Mouse (Mus musculus) megakaryocyte, embryonic 14.5 days (primary cell): Measurements from ENCODE around the gene Klra8. TPM values are rescaled to one million over a fixed set of nuclear protein-coding genes. Genes with fewer than 3 reads are reported as not detected.
"Not testable (repeated sequence)": the region's sequence is repeated elsewhere in the genome, so short reads cannot be mapped to it uniquely, and the experiment has no call there.

ENCODE experiments used
- H3K27me3 ChIP-seq: replicated peaks from 2 replicates; pipeline ENCODE3; 2012; ENCODE audit warnings: inconsistent platforms
- H3K36me3 ChIP-seq: replicated peaks from 2 replicates; pipeline ENCODE3; 2012; ENCODE audit warnings: low read length, inconsistent platforms, mixed read lengths
- H3K4me1 ChIP-seq: 2 replicates; pipeline ENCODE4 v1.6.1; 2012; ENCODE audit warnings: inconsistent platforms
- H3K4me3 ChIP-seq: replicated peaks from 2 replicates; pipeline ENCODE3; 2012; ENCODE audit warnings: moderate library complexity, mild to moderate bottlenecking, inconsistent platforms
- H3K9me3 ChIP-seq: 2 replicates; pipeline ENCODE4 v1.6.1; 2012; ENCODE audit warnings: inconsistent platforms
- FLI1 ChIP-seq: IDR thresholded peaks from 2 replicates; pipeline ENCODE4 v1.6.1; 2012; ENCODE audit warnings: low read length, inconsistent platforms, mixed read lengths
- GATA1 ChIP-seq: IDR thresholded peaks from 3 replicates; pipeline ENCODE4 v1.6.1; 2012; ENCODE audit warnings: mixed read lengths, low read length, inconsistent platforms, borderline replicate concordance
- polyA plus RNA-seq: library from polyadenylated mRNA; stranded (reverse); fragments of >175 nt; gene quantifications from 2 replicates; pipeline ENCODE4 v1.2.3, GENCODE M21; 2012; ENCODE audit warnings: low replicate concordance; ENCODE audit not compliant: insufficient read depth

Klra8 gene
- polyA plus RNA-seq: not detected in 2 replicates

DNA sequence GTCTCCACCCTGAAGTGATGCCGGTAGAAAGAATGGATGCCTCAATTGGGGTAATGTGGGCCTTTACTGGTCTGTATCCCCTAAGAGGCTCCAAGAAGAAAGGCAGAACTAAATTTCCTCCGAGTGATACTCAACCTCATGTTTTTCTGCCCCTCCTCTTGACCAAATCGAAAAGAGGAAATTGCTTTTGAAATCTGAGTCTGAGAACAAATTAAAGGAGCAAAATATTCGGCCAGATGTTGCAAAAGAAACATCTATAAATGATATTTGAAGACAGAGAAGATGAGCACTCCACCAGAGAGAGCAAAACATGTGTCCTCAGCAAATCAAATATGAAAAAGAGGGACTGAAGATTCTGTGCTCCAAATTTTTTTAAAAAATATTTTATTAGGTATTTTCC, at the start of gene Klra8:
TSS of gene Klra8 (minus strand) at position 101 of the 400 bp plus-strand sequence.
- H3K4me3 ChIP-seq, H3K36me3 ChIP-seq, H3K4me1 ChIP-seq, H3K27me3 ChIP-seq, H3K9me3 ChIP-seq: not testable (repeated sequence)

DNA sequence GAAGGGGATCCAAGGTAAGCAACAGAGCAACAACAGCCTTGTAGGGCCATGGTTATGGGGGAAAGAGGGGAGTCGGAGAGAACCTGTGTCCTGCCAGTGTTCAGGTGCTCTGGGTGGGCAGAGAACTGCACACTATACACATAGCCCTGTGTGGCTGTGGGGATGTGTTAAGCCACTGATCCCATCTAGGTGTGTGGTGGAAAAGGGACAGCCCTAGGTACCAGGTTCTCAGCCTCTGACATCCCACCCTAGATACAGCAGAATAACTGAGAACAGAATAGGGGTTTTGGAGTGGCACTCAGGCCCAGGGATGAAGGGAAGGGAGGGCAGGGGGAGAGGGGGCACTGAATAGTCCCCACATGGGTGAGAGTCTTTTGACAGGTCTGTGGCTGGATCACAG, 19.2 kb downstream of the Klra8 start:
- no peaks in the 10 kb centered on the region for H3K36me3 ChIP-seq
- TF ChIP-seq GATA1: no peak
- TF ChIP-seq FLI1: no peak
- no peak overlapping the region for H3K4me3 ChIP-seq
- H3K9me3 ChIP-seq: no peaks in the 10 kb centered on the region
- no peaks in the 10 kb centered on the region for H3K27me3 ChIP-seq
- H3K4me1 ChIP-seq: no peaks in the 10 kb centered on the region

DNA sequence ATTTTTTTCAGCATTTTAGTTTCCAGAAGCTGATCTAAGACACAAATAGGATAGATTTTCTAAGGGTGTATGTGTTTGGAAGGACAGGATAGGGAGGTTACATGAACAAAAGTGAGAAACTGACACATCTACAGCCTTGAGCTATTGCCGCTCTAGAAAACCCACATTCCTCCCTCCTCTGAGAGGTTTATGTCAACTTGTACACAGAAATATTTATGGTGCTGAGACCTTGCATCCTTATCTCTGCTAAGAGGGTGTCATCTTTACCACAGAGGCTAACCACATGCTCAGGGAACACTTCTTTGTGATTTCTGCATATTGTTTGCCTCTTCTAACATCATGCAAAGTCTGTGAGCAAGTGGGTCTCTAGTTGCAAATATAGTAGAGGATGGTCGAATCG, 27.0 kb downstream of the Klra8 start:
- not testable (repeated sequence) for H3K4me3 ChIP-seq, H3K27me3 ChIP-seq, H3K36me3 ChIP-seq, H3K4me1 ChIP-seq, H3K9me3 ChIP-seq

DNA sequence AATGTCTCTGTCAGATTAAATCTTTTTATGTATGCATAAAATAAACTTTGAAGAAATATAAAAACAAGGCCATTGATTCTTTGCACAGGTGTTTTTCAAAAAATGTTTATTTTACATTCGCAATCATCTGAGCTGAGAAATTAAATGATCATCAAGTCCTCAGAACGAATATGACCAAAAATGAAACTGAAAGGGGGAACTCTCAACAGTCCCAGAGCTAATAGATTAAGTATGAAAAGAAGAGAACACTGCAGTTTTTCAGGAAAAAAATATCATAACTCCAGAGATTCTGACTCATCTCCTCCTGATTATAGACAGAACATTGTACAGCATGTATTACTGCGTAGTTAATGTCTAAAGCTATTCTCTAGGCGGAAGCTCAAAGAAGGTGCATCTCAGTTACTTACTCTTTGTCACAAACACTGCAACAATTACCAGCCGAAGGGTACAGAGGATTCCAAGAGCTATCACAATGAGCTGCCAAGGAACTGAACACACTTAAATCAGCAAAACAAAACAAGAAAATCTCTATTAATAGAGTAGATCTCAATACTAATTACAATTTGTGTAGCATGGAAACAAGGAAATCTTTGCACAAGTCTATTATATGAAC, 37.3 kb downstream of the Klra8 start:
- no peak for TF ChIP-seq GATA1
- TF ChIP-seq FLI1: no peak
- no peaks in the 10 kb centered on the region for H3K9me3 ChIP-seq
- no peak overlapping the region for H3K4me3 ChIP-seq
- no peaks in the 10 kb centered on the region for H3K36me3 ChIP-seq
- no peaks in the 10 kb centered on the region for H3K4me1 ChIP-seq
- H3K27me3 ChIP-seq: no peaks in the 10 kb centered on the region

DNA sequence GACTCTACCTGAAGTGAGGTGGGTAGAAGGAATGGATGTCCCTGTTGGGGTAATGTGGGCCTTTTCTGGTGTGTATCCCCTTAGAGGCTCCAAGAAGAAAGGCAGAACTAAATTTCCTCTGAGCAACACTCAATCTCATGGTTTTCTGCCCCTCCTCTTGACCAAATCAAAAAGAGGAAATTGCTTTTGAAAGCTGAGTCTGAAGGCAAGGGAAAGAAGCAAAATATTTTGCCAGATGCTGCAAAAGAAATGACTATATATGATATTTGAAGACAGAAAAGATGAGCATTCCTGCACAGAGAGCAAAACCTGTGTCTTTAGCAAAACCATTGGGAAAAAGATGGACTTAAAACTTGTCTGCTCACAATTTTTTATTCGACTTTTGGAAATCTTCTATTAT, 62.5 kb downstream of the Klra8 start, which contains the start of gene Klra4:
TSS of gene Klra4 (minus strand) at position 101 of the 400 bp plus-strand sequence.
- H3K4me3 ChIP-seq, H3K36me3 ChIP-seq, H3K4me1 ChIP-seq, H3K9me3 ChIP-seq, H3K27me3 ChIP-seq: not testable (repeated sequence)

Other genes with a start within 250 kb of the Klra8 start
- gene Klra5, start 212.2 kb downstream of the Klra8 start, polyA plus RNA-seq: not detected in 2 replicates
- gene Klra6, start 102.9 kb downstream of the Klra8 start, polyA plus RNA-seq: not detected in 2 replicates
- not detected in 2 replicates for gene Klra4, start 62.6 kb downstream of the Klra8 start, polyA plus RNA-seq
- not detected in 2 replicates for gene Klra9, start 63.2 kb upstream of the Klra8 start, polyA plus RNA-seq
- gene Klra7, start 103.4 kb upstream of the Klra8 start, polyA plus RNA-seq: not detected in 2 replicates
- not detected in 2 replicates for gene Klra10, start 152.0 kb upstream of the Klra8 start, polyA plus RNA-seq
- not detected in 2 replicates for gene Klra3, start 207.7 kb upstream of the Klra8 start, polyA plus RNA-seq